Mouse (Mus musculus): ENCODE results near the gene Gm49337. TPM values are rescaled to one million over a fixed set of nuclear protein-coding genes. Genes with fewer than 3 reads are reported as not detected.
A peak's percentile ranks its signal among the peaks of the same experiment; 100 is the strongest.

Gene Gm49337
- total and polyA plus RNA-seq, 2 experiments from 2014 or later = not detected

- no peaks in the 10 kb centered on the region; the same call in 1 of the 2 replicates for H3K4me1 ChIP-seq (ENCODE audit: insufficient read depth, low read length)
- no peak for ATAC-seq
- WGBS = 3% methylated on average over 6 of the region's 6 CpGs
- no peak for TF ChIP-seq CTCF (IDR thresholded peaks at IDR 0.05; ENCODE audit: low read depth)
- H3K9me3 ChIP-seq (ENCODE audit: low read length) = no peaks in the 10 kb centered on the region
- no peaks in the 10 kb centered on the region for H3K36me3 ChIP-seq (ENCODE audit: insufficient read depth, low read length)
- H3K4me2 ChIP-seq (ENCODE audit: low read depth, low read length) = peak overlapping the region; percentile 68
- DNase-seq (ENCODE audit: low spot score) = peak; percentile 6
- H3K9ac ChIP-seq (replicated peaks; ENCODE audit: low read length) = peak overlapping the region; percentile 83
- no peaks in the 10 kb centered on the region for H3K27me3 ChIP-seq (ENCODE audit: insufficient read depth, low read length)
- peak overlapping the region; percentile 99 for H3K27ac ChIP-seq
- H3K4me3 ChIP-seq (ENCODE audit: low read length) = peak overlapping the region; percentile 86
Measured at GRCm38 (mm10) chr4:116220071-116220650, 47.0 kb downstream of the Gm49337 start.

GRCm38 (mm10) chr4:116220780-116221139, 47.6 kb downstream of the Gm49337 start:
- WGBS = 0% methylated on average over 25 of the region's 26 CpGs
- peak overlapping the region; percentile 83 for H3K9ac ChIP-seq (replicated peaks; ENCODE audit: low read length)
- peak overlapping the region; percentile 86 for H3K4me3 ChIP-seq (ENCODE audit: low read length)
- H3K4me1 ChIP-seq (ENCODE audit: insufficient read depth, low read length) = no peaks in the 10 kb centered on the region; the same call in 1 of the 2 replicates
- no peaks in the 10 kb centered on the region for H3K27me3 ChIP-seq (ENCODE audit: insufficient read depth, low read length)
- H3K36me3 ChIP-seq (ENCODE audit: insufficient read depth, low read length) = no peaks in the 10 kb centered on the region
- ATAC-seq (no peak), DNase-seq (ENCODE audit: low spot score) (no peak)
- peak overlapping the region; percentile 99 for H3K27ac ChIP-seq
- no peak for TF ChIP-seq CTCF (IDR thresholded peaks at IDR 0.05; ENCODE audit: low read depth)
- no peaks in the 10 kb centered on the region for H3K9me3 ChIP-seq (ENCODE audit: low read length)
- peak overlapping the region; percentile 68 for H3K4me2 ChIP-seq (ENCODE audit: low read depth, low read length)

- under 1% methylated on average over 52 of the region's 53 CpGs for WGBS
- peak; percentile 100 for ATAC-seq
- H3K9me3 ChIP-seq (ENCODE audit: low read length) = no peaks in the 10 kb centered on the region
- peak within 1 kb of the TSS; percentile 86 for H3K4me3 ChIP-seq (ENCODE audit: low read length)
- H3K4me1 ChIP-seq (ENCODE audit: insufficient read depth, low read length) = no peaks in the 10 kb centered on the region; the same call in 1 of the 2 replicates
- peak; percentile 99 for DNase-seq (ENCODE audit: low spot score)
- H3K27me3 ChIP-seq (ENCODE audit: insufficient read depth, low read length) = no peaks in the 10 kb centered on the region
- H3K36me3 ChIP-seq (ENCODE audit: insufficient read depth, low read length) = no peaks in the 10 kb centered on the region
- peak within 1 kb of the TSS; percentile 83 for H3K9ac ChIP-seq (replicated peaks; ENCODE audit: low read length)
- TF ChIP-seq CTCF (IDR thresholded peaks at IDR 0.05; ENCODE audit: low read depth) = no peak
- peak within 1 kb of the TSS; percentile 99 for H3K27ac ChIP-seq
- peak within 1 kb of the TSS; percentile 68 for H3K4me2 ChIP-seq (ENCODE audit: low read depth, low read length)
Measured at GRCm38 (mm10) chr4:116221140-116221851, 48.1 kb downstream of the Gm49337 start, which contains the start of gene Pik3r3. Gene Pik3r3, plus strand, starts transcription at chr4:116221618.

GRCm38 (mm10) chr4:116221996-116222842, 49.0 kb downstream of the Gm49337 start:
- peak overlapping the region; percentile 99 for H3K27ac ChIP-seq
- peak overlapping the region; percentile 83 for H3K9ac ChIP-seq (replicated peaks; ENCODE audit: low read length)
- WGBS = under 1% methylated on average over 23 of the region's 23 CpGs
- peak; percentile 44 for DNase-seq (ENCODE audit: low spot score)
- no peaks in the 10 kb centered on the region for H3K36me3 ChIP-seq (ENCODE audit: insufficient read depth, low read length)
- no peak for ATAC-seq
- H3K27me3 ChIP-seq (ENCODE audit: insufficient read depth, low read length) = no peaks in the 10 kb centered on the region
- peak overlapping the region; percentile 68 for H3K4me2 ChIP-seq (ENCODE audit: low read depth, low read length)
- H3K4me1 ChIP-seq (ENCODE audit: insufficient read depth, low read length) = no peaks in the 10 kb centered on the region; the same call in 1 of the 2 replicates
- TF ChIP-seq CTCF (IDR thresholded peaks at IDR 0.05; ENCODE audit: low read depth) = no peak
- no peaks in the 10 kb centered on the region for H3K9me3 ChIP-seq (ENCODE audit: low read length)
- H3K4me3 ChIP-seq (ENCODE audit: low read length) = peak overlapping the region; percentile 86

- no peak for ATAC-seq
- no peak for TF ChIP-seq CTCF (IDR thresholded peaks at IDR 0.05; ENCODE audit: low read depth)
- Histone ChIP-seq H3K27me3 (ENCODE audit: insufficient read depth, low read length) (no peaks in the 10 kb centered on the region), H3K9me3 (ENCODE audit: low read length) (no peaks in the 10 kb centered on the region), H3K4me2 (ENCODE audit: low read depth, low read length) (peak overlapping the region; percentile 68), H3K4me1 (ENCODE audit: insufficient read depth, low read length) (no peaks in the 10 kb centered on the region; the same call in 1 of the 2 replicates), H3K9ac (replicated peaks; ENCODE audit: low read length) (peak overlapping the region; percentile 83), H3K4me3 (ENCODE audit: low read length) (peak overlapping the region; percentile 86), H3K27ac (peak overlapping the region; percentile 99), H3K36me3 (ENCODE audit: insufficient read depth, low read length) (no peaks in the 10 kb centered on the region)
- WGBS = 1% methylated on average over 6 of the region's 6 CpGs
- DNase-seq (ENCODE audit: low spot score) = peak; percentile 14
Measured at GRCm38 (mm10) chr4:116222843-116223119, 49.6 kb downstream of the Gm49337 start.

- H3K27ac ChIP-seq = no peak overlapping the region
Measured at GRCm38 (mm10) chr4:116243377-116243776, 70.2 kb downstream of the Gm49337 start.

More at GRCm38 (mm10) chr4:116243377-116243776, 70.2 kb downstream of the Gm49337 start:
- H3K27me3 ChIP-seq (ENCODE audit: insufficient read depth, low read length) = no peaks in the 10 kb centered on the region
- no peak for TF ChIP-seq CTCF (IDR thresholded peaks at IDR 0.05; ENCODE audit: low read depth)
- H3K9me3 ChIP-seq (ENCODE audit: low read length) = no peaks in the 10 kb centered on the region
- no peaks in the 10 kb centered on the region for H3K4me1 ChIP-seq (ENCODE audit: insufficient read depth, low read length)
- DNase-seq (ENCODE audit: low spot score) (no peak), ATAC-seq (no peak)
- no peak overlapping the region for H3K4me3 ChIP-seq (ENCODE audit: low read length)
- no peak overlapping the region for H3K9ac ChIP-seq (replicated peaks; ENCODE audit: low read length)
- no peaks in the 10 kb centered on the region for H3K36me3 ChIP-seq (ENCODE audit: insufficient read depth, low read length)
- H3K4me2 ChIP-seq (ENCODE audit: low read depth, low read length) = no peak overlapping the region
- 85% methylated on average over 3 of the region's 3 CpGs for WGBS
